Mouse (Mus musculus) forebrain, embryonic 15.5 days (tissue): ENCODE measurements around the gene Arl2. TPM values are rescaled to one million over a fixed set of nuclear protein-coding genes. Genes with fewer than 3 reads are reported as not detected.
"Not testable (repeated sequence)": the region's sequence is repeated elsewhere in the genome, so short reads cannot be mapped to it uniquely, and the experiment has no call there.

ENCODE experiments used
- ATAC-seq: fragments of 200-750 bp; cut with Nextera tagmentation; replicated peaks from 2 replicates; pipeline ENCODE4 v1.8.0; 2017; ENCODE audit warnings: mild to moderate bottlenecking, moderate TSS enrichment, moderate library complexity
- H3K27ac ChIP-seq: fragments of 300-500 bp; sonication (generic); replicated peaks from 2 replicates; pipeline ENCODE4 v1.5.1; 2015; ENCODE audit warnings: mild to moderate bottlenecking, inconsistent platforms
- H3K27me3 ChIP-seq: fragments of 300-500 bp; sonication (generic); 2 replicates; pipeline ENCODE4 v1.6.1; 2015; ENCODE audit warnings: inconsistent platforms
- H3K36me3 ChIP-seq: fragments of 300-500 bp; sonication (generic); 2 replicates; pipeline ENCODE4 v1.6.1; 2015; ENCODE audit warnings: mild to moderate bottlenecking, inconsistent platforms
- H3K4me1 ChIP-seq: fragments of 300-500 bp; sonication (generic); 2 replicates; pipeline ENCODE4 v1.6.1; 2015; ENCODE audit warnings: inconsistent platforms
- H3K4me2 ChIP-seq: fragments of 300-500 bp; sonication (generic); replicated peaks from 2 replicates; pipeline ENCODE4 v1.6.1; 2015; ENCODE audit warnings: mild to moderate bottlenecking, inconsistent platforms
- H3K4me3 ChIP-seq: fragments of 300-500 bp; sonication (generic); 2 replicates; pipeline ENCODE4 v1.5.1; 2015; ENCODE audit warnings: mild to moderate bottlenecking, inconsistent platforms
- H3K9ac ChIP-seq: fragments of 300-500 bp; sonication (generic); replicated peaks from 2 replicates; pipeline ENCODE4 v1.6.1; 2015; ENCODE audit warnings: mild to moderate bottlenecking, inconsistent platforms
- H3K9me3 ChIP-seq: fragments of 300-500 bp; sonication (generic); 2 replicates; pipeline ENCODE4 v1.6.1; 2016; ENCODE audit warnings: inconsistent platforms
- WGBS: fragments of 180-500 bp; shearing (Covaris S2); methylation state at CpG from one replicate; pipeline ENCODE4 v1.1.7; 2015; ENCODE audit warnings: mixed read lengths; 5-methylcytosine and 5-hydroxymethylcytosine counted together
- polyA plus RNA-seq: library from polyadenylated mRNA; unstranded; fragments of >200 nt; fragmentation: Nextera tagmentation; extraction: Ambion mirVana; gene quantifications from 2 replicates; pipeline ENCODE4 v1.2.1, GENCODE M21; 2015

The Arl2 gene
- polyA plus RNA-seq, 1 experiment from 2014 or later = 84.4 TPM

DNA sequence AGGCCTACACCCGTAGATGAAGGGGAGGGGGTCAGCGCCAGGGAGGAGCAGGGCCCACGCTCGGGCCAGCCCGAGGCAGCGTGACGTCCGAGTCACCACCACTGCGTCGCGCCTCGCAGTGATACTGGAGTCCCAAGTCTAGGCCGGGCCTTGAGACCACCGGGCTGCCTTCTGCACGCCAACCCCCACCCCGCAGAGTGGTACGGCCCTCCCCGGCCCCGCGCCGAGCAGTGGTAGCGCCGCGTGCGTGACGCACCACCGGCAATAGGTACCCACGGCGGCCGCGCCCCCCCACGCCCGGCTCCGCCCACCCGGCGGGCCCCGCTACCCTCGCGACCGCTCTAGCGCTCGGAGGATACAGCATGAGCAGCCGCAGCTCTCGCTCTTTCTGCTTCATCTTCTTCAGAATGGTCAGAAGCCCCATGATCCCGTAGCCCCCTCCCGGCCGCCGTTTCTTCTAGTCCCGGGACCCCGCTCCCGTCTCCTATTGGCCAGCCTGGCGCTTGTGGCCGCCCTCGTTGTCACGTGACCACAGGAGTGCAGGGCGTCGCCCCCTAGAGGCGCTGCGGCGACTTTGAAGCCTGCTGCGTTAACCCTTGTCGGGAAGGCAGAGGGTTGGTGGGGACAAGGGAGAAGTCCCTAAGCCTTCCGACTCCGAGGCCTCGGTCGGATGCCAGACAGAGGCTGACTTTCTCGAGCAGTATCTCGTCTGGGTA, 512 bp downstream of the Arl2 start, which contains the start of gene Batf2:
Batf2 (plus strand) TSS at position 306 of the 716 bp plus-strand sequence.
- peaks cover 15% of the 10 kb centered on the region for H3K4me1 ChIP-seq
- H3K4me3 ChIP-seq = peak within 1 kb of the TSS; percentile 68
- peak within 1 kb of the TSS; percentile 93 for H3K9ac ChIP-seq
- 0% methylated on average over 66 of the region's 68 CpGs for WGBS
- peak within 1 kb of the TSS; percentile 98 for H3K27ac ChIP-seq
- peaks cover 13% of the 10 kb centered on the region for H3K36me3 ChIP-seq
- H3K27me3 ChIP-seq = no peaks in the 10 kb centered on the region
- no peaks in the 10 kb centered on the region for H3K9me3 ChIP-seq
- H3K4me2 ChIP-seq = peak within 1 kb of the TSS; percentile 88
- ATAC-seq = peak; percentile 95

DNA sequence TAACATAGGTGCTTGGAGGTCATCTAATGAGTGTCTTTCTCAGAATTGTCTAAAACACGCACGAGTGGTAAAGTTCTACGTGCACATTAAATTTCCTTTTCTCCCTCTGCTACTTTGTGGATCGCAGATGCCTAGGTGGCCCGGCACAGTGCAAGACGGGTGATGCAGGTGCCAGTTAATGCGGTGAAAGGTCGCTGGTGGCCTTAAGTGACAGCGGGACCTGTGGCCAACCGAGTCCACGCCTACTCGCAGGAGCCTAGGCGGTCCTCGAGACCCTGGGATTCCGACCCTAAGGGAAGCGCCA, 1.0 kb downstream of the Arl2 start:
- peak overlapping the region; percentile 68 for H3K4me3 ChIP-seq
- no peaks in the 10 kb centered on the region for H3K27me3 ChIP-seq
- peaks cover 18% of the 10 kb centered on the region for H3K36me3 ChIP-seq
- peak overlapping the region; percentile 98 for H3K27ac ChIP-seq
- ATAC-seq = no peak
- H3K4me2 ChIP-seq = peak overlapping the region; percentile 88
- H3K4me1 ChIP-seq = peaks cover 15% of the 10 kb centered on the region
- H3K9ac ChIP-seq = peak overlapping the region; percentile 93
- H3K9me3 ChIP-seq = no peaks in the 10 kb centered on the region
- 5% methylated on average over 16 of the region's 16 CpGs for WGBS

DNA sequence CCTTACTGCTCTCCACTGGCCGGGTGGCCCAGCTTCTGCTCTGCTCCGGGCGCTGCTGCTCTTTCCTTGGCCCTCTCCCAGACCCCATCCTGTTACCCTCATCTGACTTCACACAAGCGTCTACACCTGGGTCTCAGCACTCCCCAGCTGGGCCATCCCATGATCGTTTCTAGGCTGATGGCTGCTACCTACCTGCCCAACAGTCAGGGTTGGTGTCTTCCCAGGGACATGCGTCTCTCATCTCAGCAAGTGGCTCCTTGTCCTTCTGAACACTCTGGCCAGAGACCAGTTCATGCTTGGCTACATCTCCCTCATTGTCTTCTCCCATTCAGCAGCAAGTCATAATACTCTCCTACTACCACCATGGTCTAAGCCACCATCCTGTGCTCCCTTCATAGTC, 1.6 kb downstream of the Arl2 start:
- H3K36me3 ChIP-seq = peaks cover 19% of the 10 kb centered on the region
- H3K9me3 ChIP-seq = no peaks in the 10 kb centered on the region
- no peaks in the 10 kb centered on the region for H3K27me3 ChIP-seq
- peak overlapping the region; percentile 68 for H3K4me3 ChIP-seq
- H3K9ac ChIP-seq = 0 out of 2 replicates have a peak overlapping the region, but pooled peaks have one; percentile 93
- 90% methylated on average over 6 of the region's 6 CpGs for WGBS
- peaks cover 15% of the 10 kb centered on the region for H3K4me1 ChIP-seq
- ATAC-seq = no peak
- H3K4me2 ChIP-seq = peak overlapping the region; percentile 88
- H3K27ac ChIP-seq = peak overlapping the region; percentile 98; the same call in 1 of the 2 replicates

DNA sequence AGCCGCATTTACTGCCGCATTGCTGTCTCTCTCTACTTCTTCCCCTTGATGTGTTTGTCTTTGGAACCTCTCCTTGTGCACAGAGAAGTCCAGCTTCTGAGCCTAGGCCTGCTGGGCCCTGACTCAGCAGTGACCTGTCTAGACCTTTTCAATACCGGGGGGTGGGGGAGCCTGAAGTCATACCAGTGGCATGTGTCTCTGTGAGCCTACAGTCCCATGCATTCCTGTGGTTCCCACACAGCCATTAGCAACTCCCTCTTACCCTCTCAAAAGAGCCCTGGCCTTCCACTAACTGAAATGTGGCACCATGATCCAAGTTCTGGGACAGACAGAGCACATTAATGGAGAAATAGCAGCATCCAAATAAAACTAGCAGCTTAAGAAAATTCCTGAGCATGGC, 5.0 kb downstream of the Arl2 start:
- H3K27ac ChIP-seq = no peak overlapping the region
- peaks cover 26% of the 10 kb centered on the region for H3K36me3 ChIP-seq
- no peaks in the 10 kb centered on the region for H3K9me3 ChIP-seq
- ATAC-seq = no peak
- H3K4me1 ChIP-seq = peaks cover 11% of the 10 kb centered on the region
- H3K4me2 ChIP-seq = no peak overlapping the region
- H3K27me3 ChIP-seq = no peaks in the 10 kb centered on the region
- no peak overlapping the region for H3K9ac ChIP-seq
- H3K4me3 ChIP-seq = no peak overlapping the region
- 91% methylated on average over 3 of the region's 3 CpGs for WGBS

DNA sequence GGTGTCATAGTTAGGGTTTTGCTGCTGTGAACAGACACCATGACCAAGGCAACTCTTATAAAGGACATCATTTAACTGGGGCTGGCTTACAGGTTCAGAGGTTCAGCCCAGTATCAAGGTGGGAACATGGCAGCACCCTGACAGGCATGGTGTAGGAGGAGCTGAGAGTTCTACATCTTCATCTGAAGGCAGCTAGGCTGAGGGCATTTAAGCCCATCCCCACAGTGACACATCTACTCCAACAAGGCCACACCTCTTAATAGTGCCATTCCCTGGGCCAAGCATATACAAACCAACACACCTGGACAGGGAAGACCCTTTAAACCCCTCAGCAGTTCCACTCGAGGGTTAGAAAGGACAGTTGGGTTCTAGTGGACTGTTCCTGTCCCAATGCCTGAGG, 8.2 kb downstream of the Arl2 start:
- H3K36me3 ChIP-seq = peaks cover 26% of the 10 kb centered on the region
- H3K9ac ChIP-seq, H3K4me2 ChIP-seq, H3K27ac ChIP-seq, H3K4me3 ChIP-seq, H3K4me1 ChIP-seq, H3K9me3 ChIP-seq, H3K27me3 ChIP-seq, ATAC-seq: not testable (repeated sequence)
- WGBS = 48% methylated on average over 1 of the region's 1 CpGs

DNA sequence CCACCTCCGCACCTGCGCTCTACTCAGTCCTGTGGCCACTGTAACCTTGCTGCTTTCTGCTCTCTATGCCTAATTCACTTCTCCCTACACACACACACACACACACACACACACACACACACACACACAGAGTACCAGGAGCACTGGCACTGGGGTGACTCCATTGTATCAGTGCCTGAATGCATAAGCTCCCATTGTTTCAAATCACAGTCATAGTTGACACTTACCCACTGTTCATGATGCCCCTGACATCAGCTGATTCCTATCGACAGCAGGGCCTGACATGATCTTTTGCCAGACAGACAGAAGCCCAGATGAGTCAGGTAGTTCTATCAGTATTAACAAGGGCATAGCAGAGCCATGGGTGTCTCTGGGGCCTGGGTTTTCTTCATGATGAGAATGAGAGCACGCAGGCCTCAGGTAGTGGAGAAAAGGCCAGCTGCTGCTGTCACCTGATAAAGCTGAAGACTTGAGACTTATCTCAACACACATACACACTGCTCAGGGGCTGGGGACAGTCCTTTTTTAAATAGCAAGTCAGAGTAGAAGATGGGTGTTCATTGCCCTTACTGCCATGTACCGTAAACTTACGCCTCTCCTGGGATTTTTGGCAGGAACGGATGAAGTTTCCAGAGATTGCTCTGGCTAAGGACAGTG, 9.0 kb downstream of the Arl2 start:
- H3K4me2 ChIP-seq = no peak overlapping the region
- H3K27ac ChIP-seq = no peak overlapping the region
- H3K4me3 ChIP-seq = no peak overlapping the region
- H3K36me3 ChIP-seq = peaks cover 25% of the 10 kb centered on the region
- H3K9me3 ChIP-seq = no peaks in the 10 kb centered on the region
- 88% methylated on average over 7 of the region's 7 CpGs for WGBS
- peaks cover 4% of the 10 kb centered on the region; the same call in 1 of the 2 replicates for H3K4me1 ChIP-seq
- no peak overlapping the region for H3K9ac ChIP-seq
- ATAC-seq = no peak
- H3K27me3 ChIP-seq = no peaks in the 10 kb centered on the region

DNA sequence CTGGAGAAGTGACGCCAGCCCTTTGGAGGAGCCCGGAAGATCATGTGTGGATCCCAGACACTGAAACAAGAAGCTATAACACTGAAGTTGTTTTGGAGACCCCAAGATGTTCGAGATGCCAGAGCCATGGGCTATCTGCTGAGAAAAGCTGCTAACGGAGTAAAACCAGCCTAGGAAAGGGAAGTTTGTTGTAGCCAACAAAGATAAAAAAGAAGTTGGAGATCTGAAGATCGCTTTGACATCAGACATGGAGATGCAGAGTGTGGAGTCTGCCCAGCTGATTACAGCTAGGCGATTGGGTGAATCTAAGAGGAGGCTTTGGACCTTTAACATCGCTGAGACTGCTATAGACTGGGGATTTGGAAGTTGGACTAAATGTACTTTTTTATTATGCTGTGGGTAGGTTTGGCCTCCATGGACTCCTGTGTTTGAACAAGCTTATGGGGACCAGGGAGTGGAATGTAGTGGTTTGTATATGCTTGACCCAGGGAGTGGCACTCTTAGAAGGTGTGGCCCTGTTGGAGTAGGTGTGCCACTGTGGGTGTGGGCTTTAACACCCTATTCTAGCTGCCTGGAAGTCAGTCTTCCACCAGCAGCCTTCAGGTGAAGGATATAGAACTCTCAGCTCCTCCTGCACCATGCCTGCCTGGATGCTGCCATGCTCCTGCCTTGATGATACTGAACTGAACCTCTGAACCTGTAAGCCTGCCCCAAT, 10.8 kb downstream of the Arl2 start:
- H3K4me3 ChIP-seq, ATAC-seq, H3K27ac ChIP-seq, H3K9me3 ChIP-seq, H3K4me2 ChIP-seq, H3K27me3 ChIP-seq, H3K9ac ChIP-seq, H3K4me1 ChIP-seq: not testable (repeated sequence)
- peaks cover 11% of the 10 kb centered on the region; the same call in 1 of the 2 replicates for H3K36me3 ChIP-seq
- 81% methylated on average over 7 of the region's 7 CpGs for WGBS

DNA sequence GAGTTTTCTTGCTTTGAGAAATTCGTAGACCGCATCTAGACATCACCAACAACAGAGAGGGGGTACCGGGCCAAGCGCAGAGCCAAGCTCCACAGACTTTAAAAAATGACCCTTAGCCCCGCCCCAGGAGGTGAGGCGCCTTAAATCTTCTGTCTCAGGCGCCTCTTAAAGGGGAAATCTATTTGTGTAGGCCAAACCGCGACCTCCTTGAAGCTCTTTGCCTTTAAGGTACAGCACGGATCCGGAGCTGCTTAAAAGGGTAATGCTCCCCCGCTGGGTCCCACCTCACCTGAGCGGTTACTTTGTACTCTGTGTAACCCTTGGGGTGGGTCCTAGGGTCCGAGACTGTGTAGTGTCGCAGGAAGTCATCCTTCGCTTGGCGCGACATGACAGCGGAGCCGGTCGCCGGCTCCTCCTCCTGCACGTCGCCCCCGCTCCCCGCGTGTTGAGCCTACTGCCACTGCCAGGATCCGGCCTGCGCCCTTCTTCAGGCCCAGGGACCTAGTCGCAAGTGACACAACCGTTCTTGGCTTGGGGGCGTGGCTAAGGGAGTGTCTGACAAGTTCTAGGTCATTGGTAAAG, 13.5 kb downstream of the Arl2 start, which contains the start of gene Snx15:
Snx15 (minus strand) TSS at position 545 of the 582 bp plus-strand sequence.
- Histone ChIP-seq H3K4me1 (peaks cover 10% of the 10 kb centered on the region; the same call in 1 of the 2 replicates), H3K27ac (peak within 1 kb of the TSS; percentile 85), H3K9ac (peak within 1 kb of the TSS; percentile 55), H3K4me2 (peak within 1 kb of the TSS; percentile 51), H3K9me3 (no peaks in the 10 kb centered on the region), H3K27me3 (no peaks in the 10 kb centered on the region), H3K36me3 (no peaks in the 10 kb centered on the region), H3K4me3 (peak within 1 kb of the TSS; percentile 49)
- under 1% methylated on average over 32 of the region's 32 CpGs for WGBS
- peak; percentile 96 for ATAC-seq

DNA sequence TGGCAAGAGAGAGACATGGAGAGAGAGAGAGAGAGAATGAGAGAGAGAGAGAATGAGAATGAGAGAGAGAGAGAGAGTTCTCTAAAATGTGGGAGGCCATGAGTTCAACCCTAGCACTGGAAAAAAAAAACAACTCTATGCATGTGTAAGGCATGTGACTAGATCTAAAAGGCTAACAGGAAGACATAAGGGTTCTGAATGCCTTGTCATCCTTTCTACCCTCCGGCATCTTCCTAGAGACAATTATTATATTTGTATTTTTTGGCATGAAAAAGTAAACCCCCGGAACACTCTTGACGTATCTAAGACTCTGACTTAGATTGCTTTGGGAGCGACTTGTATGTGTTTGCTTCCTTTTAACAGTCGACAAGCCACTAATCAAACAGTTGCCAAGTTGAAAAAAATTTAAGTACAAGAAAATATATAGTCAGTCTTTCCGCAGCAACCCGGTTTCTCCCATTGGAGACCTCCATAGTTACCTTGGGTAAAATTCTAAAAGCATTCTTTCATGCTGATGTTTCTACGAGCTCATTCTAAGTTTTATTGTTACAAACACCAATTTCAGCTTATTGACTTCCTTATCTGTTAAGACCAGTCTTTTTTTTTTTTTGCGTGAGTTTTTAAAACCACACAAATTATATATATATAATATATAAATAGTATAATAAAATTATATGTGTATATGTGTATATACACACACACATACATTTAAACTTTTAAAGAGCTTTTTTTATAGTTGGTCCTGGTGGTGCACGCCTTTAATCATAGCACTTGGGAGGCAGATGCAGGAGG, 14.4 kb downstream of the Arl2 start:
- Histone ChIP-seq H3K9ac (no peak overlapping the region), H3K27ac (peak overlapping the region; percentile 85; the same call in 1 of the 2 replicates), H3K36me3 (no peaks in the 10 kb centered on the region), H3K27me3 (no peaks in the 10 kb centered on the region), H3K9me3 (no peaks in the 10 kb centered on the region), H3K4me2 (peak overlapping the region; percentile 51), H3K4me1 (peaks cover 10% of the 10 kb centered on the region; the same call in 1 of the 2 replicates), H3K4me3 (peak overlapping the region; percentile 49)
- WGBS = 76% methylated on average over 10 of the region's 10 CpGs
- no peak for ATAC-seq

DNA sequence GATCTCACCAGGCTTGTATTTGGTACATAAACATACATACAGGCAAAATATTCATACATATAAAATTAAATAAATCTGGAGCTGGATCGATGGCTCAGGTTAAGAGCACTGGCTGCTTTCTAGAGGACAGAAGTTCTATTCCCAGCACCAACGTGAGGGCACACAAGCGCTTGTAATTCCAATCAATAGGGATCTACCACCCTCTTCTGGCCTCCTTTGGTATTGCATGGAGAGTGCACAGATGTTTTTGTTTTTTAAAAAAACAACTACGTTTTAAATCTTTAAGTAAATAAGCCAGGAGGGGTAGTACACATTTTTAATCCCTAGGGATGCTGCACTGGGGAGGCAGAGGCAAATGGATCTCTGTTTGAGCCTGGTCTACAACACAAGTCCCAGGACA, 15.1 kb downstream of the Arl2 start:
- Histone ChIP-seq H3K4me3 (no peak overlapping the region), H3K9me3 (no peaks in the 10 kb centered on the region), H3K36me3 (no peaks in the 10 kb centered on the region), H3K4me1 (peaks cover 10% of the 10 kb centered on the region; the same call in 1 of the 2 replicates), H3K4me2 (no peak overlapping the region), H3K27me3 (no peaks in the 10 kb centered on the region), H3K9ac (no peak overlapping the region), H3K27ac (no peak overlapping the region)
- WGBS = 25% methylated on average over 4 of the region's 4 CpGs
- ATAC-seq = no peak

DNA sequence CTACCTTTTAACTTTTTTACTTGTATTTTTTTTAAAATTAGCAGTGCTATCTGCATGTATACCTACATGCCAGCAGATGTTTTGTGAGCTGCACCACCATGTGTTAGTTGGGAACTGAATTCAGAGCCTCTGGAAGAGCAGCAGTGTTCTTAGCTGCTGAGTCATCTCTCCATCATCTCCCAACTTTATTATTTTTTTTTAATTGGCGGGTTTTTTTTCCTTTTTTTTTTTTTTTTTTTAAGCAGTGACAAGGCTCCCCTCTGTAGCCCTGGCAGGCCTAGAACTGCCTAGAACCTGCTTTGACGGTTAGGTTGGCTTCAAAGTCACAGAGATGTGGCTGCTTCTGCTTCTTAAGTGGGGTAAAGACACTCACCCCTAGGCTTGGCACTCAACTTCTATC, 16.4 kb downstream of the Arl2 start:
- Histone ChIP-seq H3K27me3 (no peaks in the 10 kb centered on the region), H3K9ac (no peak overlapping the region), H3K27ac (no peak overlapping the region), H3K4me1 (peaks cover 10% of the 10 kb centered on the region), H3K4me2 (no peak overlapping the region), H3K4me3 (no peak overlapping the region), H3K36me3 (no peaks in the 10 kb centered on the region), H3K9me3 (no peaks in the 10 kb centered on the region)
- WGBS = 64% methylated on average over 2 of the region's 2 CpGs
- ATAC-seq = no peak
